ENCODE assay signal across 31 mouse cellular contexts in genomic region chr12:92601673-92602072, GRCm38 (mm10).
"Had no signal": no experiment of that assay in that cellular context is flagged by ENCODE, and none has a peak within 500 bp of the region (broad histone marks: within the 10 kb centered on the region; RNA-seq: fewer than 3 reads in every experiment).

No protein-coding gene starts in this region.

- H3K9ac ChIP-seq: limb, embryonic 12.5 days; limb, embryonic 13.5 days; limb, embryonic 15.5 days; liver, embryonic 12.5 days; liver, embryonic 13.5 days; liver, embryonic 14.5 days; liver, embryonic 15.5 days; liver, postnatal 0 days; lung, embryonic 14.5 days; lung, embryonic 15.5 days; midbrain, embryonic 12.5 days; midbrain, embryonic 13.5 days; midbrain, embryonic 15.5 days; neural tube, embryonic 12.5 days had no signal

- H3K27me3 ChIP-seq: limb, embryonic 12.5 days; limb, embryonic 13.5 days; limb, embryonic 15.5 days; liver, embryonic 12.5 days; liver, embryonic 13.5 days; liver, embryonic 15.5 days; lung, embryonic 15.5 days; megakaryocyte, embryonic 14.5 days; midbrain, embryonic 12.5 days; midbrain, embryonic 13.5 days; midbrain, embryonic 15.5 days; neural tube, embryonic 12.5 days had no signal

- H3K27ac ChIP-seq: left cerebral cortex, adult 2 months; limb, embryonic 10.5 days; limb, embryonic 12.5 days; limb, embryonic 13.5 days; limb, embryonic 15.5 days; liver, embryonic 12.5 days; liver, embryonic 13.5 days; liver, embryonic 14.5 days; liver, embryonic 15.5 days; lung, embryonic 15.5 days; macrophage; midbrain, embryonic 10.5 days; midbrain, embryonic 12.5 days; midbrain, embryonic 13.5 days; midbrain, embryonic 15.5 days; neural tube, embryonic 12.5 days had no signal

- H3K4me3 ChIP-seq: left cerebral cortex, adult 2 months; limb, embryonic 10.5 days; limb, embryonic 12.5 days; limb, embryonic 13.5 days; limb, embryonic 15.5 days; liver, embryonic 12.5 days; liver, embryonic 13.5 days; liver, embryonic 15.5 days; lung, embryonic 15.5 days; megakaryocyte, embryonic 14.5 days; midbrain, embryonic 10.5 days; midbrain, embryonic 12.5 days; midbrain, embryonic 13.5 days; midbrain, embryonic 15.5 days; myocyte; neural tube, embryonic 12.5 days had no signal

- H3K4me2 ChIP-seq: limb, embryonic 12.5 days; limb, embryonic 13.5 days; limb, embryonic 15.5 days; liver, embryonic 11.5 days; liver, embryonic 12.5 days; liver, embryonic 13.5 days; liver, embryonic 15.5 days; lung, embryonic 14.5 days; lung, embryonic 15.5 days; midbrain, embryonic 12.5 days; midbrain, embryonic 13.5 days; midbrain, embryonic 15.5 days; neural tube, embryonic 12.5 days had no signal

- DNase-seq: left cerebral cortex, postnatal 4 days; liver; liver, embryonic 13.5 days; liver, postnatal 0 days; lung, adult 18-20 months; lung, adult 2 months; lung, embryonic 14.5 days; lung, postnatal 10 days; lung, postnatal 14 days; lung, postnatal 36 days; lung, postnatal 4 days; midbrain, embryonic 14.5 days had no signal

- ATAC-seq: liver, embryonic 12.5 days; liver, postnatal 0 days; lung, postnatal 0 days; midbrain, embryonic 13.5 days; midbrain, embryonic 15.5 days had no signal

- H3K36me3 ChIP-seq: limb, embryonic 10.5 days; limb, embryonic 12.5 days; limb, embryonic 13.5 days; limb, embryonic 15.5 days; liver, embryonic 12.5 days; liver, embryonic 13.5 days; liver, embryonic 15.5 days; lung, embryonic 15.5 days; midbrain, embryonic 10.5 days; midbrain, embryonic 12.5 days; midbrain, embryonic 13.5 days; midbrain, embryonic 15.5 days; neural tube, embryonic 12.5 days had no signal

- H3K9me3 ChIP-seq: limb, embryonic 10.5 days; limb, embryonic 12.5 days; limb, embryonic 13.5 days; limb, embryonic 15.5 days; liver, embryonic 12.5 days; liver, embryonic 13.5 days; liver, embryonic 15.5 days; lung, embryonic 15.5 days; megakaryocyte, embryonic 14.5 days; midbrain, embryonic 10.5 days; midbrain, embryonic 12.5 days; midbrain, embryonic 13.5 days; midbrain, embryonic 15.5 days; neural tube, embryonic 12.5 days had no signal

- H3K4me1 ChIP-seq: limb, embryonic 10.5 days; limb, embryonic 12.5 days; limb, embryonic 15.5 days; liver, embryonic 12.5 days; liver, embryonic 13.5 days; liver, embryonic 15.5 days; lung, embryonic 15.5 days; megakaryocyte, embryonic 14.5 days; midbrain, embryonic 10.5 days; midbrain, embryonic 12.5 days; midbrain, embryonic 13.5 days; midbrain, embryonic 15.5 days; neural tube, embryonic 12.5 days had no signal
